Mouse (Mus musculus): Measurements from ENCODE around the gene Abcc9.

The Abcc9 gene

DNA sequence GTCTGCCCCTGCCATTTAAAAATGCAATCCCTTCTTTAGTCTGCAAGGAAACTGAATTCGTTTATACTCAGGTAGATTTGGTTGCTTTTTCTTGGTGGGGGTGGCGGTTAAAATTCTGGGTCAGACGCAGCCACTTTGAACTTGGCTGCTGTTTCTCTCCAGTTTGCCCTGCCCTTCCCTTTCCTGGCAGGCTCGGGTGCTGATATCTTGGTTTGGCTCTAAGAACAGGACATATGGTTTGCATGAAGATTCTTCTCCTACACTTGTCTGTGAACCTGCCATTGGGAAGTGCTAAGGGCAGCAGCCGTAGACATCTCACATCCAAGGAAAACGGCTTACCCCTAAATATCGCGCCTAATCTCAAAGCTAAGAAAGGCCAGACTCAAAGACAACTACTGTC is 89.7 kb downstream of the Abcc9 start:
- 72% methylated on average over 8 of the region's 8 CpGs for WGBS

- WGBS: 65% methylated on average over 9 of the region's 9 CpGs
Measured at GRCm38 (mm10) chr6:142609401-142610373, 92.4 kb downstream of the Abcc9 start.

DNA sequence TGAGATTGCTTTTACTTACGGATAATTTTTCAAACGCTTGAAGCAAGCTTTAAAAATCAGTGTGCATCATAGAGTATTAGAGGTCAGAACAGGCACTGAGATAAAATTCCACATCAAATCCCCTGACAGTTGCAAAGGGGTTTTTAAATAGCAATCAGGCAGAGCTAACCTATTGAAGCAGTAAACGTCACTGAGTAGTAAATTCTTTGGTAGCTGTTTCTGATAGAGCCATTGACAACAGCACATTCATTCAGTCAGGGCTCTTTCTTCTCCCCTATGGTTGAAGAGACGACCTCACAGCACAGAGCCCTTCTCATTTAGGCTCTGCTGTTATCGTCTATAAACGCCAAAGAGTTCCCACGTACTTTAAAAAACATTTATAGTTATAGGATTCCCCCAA is 95.0 kb downstream of the Abcc9 start:
- 75% methylated on average over 7 of the region's 7 CpGs for WGBS

- 85% methylated on average over 6 of the region's 6 CpGs for WGBS
Measured at GRCm38 (mm10) chr6:142602772-142603171, 99.3 kb downstream of the Abcc9 start.

DNA sequence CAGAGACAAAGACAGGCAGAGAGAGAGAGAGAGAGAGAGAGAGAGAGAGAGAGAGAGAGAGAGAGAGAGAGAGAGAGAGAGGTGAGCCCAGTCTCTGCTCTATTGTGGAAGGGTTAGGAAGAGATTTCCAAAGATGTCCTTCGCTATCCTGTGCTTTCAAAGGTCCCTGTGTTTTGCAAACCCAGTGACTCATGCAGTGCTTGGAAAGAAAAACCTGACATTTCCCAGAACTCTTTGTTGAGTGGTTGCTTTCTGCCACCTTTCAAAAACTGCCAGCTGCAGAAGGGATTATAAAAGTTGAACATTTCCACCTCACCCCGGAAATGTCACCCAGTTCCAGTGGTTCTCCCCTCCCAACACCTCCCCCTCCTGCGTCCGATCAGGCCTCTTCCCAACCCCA is 123.3 kb downstream of the Abcc9 start:
- WGBS: 71% methylated on average over 4 of the region's 4 CpGs

DNA sequence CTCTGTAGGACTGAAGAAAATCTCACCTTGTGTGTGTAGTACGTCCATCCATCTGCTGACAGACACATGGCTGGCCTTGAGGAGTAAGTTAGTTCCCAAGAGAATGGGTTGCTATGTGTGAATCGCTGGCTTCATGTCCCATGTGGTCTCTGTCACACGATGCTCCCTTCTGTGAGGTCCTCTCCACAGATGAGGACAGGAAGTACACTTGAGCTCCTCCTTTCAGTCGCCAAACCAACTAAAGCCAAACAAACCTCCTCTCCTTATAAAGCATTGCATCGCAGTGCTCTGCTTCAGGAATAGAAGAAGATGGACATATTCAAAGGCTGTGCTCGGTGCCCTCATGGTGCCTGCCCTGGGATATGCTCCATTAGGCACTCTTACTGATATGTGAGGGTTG is 124.3 kb downstream of the Abcc9 start:
- WGBS: 84% methylated on average over 6 of the region's 6 CpGs

DNA sequence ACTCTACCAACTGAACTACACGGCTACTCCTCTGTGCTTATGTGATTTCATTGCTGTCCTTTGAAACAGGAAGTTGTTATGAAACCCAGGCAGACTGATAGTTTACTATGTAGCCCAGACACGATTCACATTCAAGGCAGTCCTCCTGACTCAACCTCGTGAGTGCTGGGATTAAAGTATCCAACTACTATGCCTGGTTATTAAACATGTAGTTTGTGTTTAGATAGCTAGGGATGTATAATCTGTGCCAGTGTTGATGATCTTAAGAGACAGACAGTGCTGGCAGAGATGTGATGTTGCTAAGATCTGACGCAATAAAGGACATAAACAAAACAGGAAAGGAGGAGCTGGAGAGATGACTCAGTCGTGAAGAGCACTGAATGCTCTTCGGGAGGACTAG is 129.2 kb downstream of the Abcc9 start:
- WGBS: 70% methylated on average over 6 of the region's 6 CpGs

DNA sequence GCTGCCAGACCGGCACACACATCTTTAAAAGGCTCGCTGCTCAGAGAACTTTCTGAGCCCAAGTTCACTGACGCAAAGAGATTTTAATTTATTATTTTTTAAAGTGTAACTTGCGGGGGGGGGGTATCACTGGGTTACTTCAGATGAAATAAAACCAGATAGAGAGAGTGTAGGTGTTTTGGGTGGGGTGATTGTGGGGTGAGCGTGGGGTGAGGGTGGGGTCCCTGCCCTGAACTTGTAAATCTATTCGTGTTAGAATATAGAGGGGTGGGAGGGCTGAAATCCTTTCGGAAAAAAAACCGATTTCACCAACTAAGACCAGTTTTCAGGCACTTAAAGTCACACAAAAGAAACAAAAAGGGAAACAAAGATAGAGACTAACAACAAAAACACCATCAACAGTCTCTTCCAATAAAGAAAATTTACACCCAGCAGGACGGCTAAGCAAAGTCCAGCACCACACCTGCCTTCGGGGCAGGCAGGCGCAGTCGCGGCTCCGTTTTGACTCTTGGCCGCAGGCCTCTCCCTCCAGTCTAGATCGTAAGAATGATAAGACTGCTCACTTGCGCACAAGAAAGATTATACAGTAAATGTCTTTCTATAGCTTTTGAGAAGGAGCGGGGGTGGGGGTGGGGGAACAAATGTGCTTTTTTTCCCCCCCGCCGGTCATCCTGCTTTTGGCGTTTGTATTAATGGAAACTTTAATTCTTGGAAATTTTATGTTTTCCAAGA is 130.3 kb downstream of the Abcc9 start:
- 14% methylated on average over 21 of the region's 21 CpGs for WGBS

- 1% methylated on average over 34 of the region's 34 CpGs for WGBS
Measured at GRCm38 (mm10) chr6:142571055-142571618, 131.0 kb downstream of the Abcc9 start, which contains the start of gene Kcnj8. Kcnj8 (minus strand) TSS chr6:142571614.

- 9% methylated on average over 30 of the region's 30 CpGs for WGBS
Measured at GRCm38 (mm10) chr6:142570046-142570770, 131.9 kb downstream of the Abcc9 start.

- WGBS: 76% methylated on average over 7 of the region's 7 CpGs
Measured at GRCm38 (mm10) chr6:142568713-142569357, 133.3 kb downstream of the Abcc9 start.

DNA sequence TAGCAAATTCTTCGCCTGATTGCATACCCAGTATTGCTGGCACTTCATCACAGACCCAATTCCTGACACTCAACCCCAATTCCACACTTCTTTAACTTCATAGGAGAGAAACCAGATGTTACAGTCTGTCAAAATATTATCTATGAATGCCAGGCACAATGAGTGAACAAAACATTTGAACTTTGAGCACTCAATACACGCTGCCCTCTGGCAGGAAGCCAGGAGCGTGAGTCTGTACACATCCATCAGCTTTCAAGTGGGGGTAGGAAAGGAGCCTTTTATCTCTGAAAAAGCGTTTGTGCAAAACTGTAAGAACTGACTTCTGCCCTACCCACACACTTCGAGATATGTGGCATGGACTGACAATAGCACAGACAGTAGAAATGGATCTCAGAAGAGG is 134.7 kb downstream of the Abcc9 start:
- WGBS: 45% methylated on average over 5 of the region's 5 CpGs

DNA sequence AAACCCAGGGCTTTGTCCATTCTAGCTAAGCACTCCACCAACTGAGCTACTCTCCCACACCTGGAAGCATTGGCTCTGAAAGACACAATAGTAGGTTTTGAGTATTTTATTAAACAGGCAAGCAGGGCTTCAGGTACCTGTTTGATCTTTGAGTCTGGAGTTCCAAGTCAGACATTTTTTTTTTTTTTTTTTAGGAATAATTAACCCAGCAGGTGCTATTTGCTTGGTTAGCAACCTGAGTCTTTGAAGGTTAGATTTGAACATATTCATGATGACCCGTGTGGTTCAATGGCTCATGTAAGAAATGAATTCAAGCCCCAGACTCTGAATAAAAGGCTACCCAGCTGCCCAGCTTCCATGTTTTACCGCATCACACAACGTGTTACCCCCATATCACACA is 137.4 kb downstream of the Abcc9 start:
- WGBS: 92% methylated on average over 3 of the region's 3 CpGs

DNA sequence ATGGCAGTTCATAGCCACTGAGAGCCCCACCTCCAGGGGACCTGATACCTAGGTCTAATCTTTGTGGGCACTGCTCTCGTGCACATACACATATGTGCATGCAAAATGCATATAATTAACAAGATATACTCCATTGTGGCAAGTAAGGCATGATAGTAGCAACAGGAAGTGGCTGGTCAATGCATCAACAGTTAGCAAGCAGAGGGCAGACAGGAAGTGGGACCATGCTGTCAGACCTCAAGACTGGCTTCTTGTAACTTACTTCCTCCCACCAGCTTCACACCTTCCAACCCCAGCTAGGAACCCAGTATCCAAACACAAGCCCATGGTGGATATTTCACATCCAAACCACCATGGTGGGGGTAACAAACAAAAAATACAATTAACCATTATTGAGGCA is 141.0 kb downstream of the Abcc9 start:
- WGBS: 74% methylated on average over 1 of the region's 1 CpGs

GRCm38 (mm10) chr6:142558772-142559679 is 143.1 kb downstream of the Abcc9 start:
- WGBS: 80% methylated on average over 10 of the region's 10 CpGs

GRCm38 (mm10) chr6:142558076-142558475 is 144.0 kb downstream of the Abcc9 start:
- WGBS: 69% methylated on average over 10 of the region's 10 CpGs

DNA sequence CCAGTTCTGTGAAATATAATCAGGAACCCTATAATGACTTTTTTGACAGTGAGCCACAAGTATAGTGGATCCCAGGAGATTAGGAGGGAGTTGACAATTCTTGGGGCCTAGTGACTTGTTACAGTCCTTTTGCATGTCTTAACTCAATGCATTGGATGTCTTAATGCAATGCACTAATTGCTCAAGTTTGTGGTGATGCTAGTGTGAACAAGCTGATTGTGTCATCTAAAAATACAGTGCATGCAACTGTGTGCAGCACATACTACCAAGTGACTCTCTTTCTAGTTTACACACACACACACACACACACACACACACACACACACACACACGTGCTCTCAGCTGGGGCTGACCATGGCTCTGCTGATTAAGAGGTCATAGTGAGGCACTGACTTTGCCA is 146.1 kb downstream of the Abcc9 start:
- WGBS: 83% methylated on average over 1 of the region's 1 CpGs

GRCm38 (mm10) chr6:142551482-142551881 is 150.6 kb downstream of the Abcc9 start:
- WGBS: 64% methylated on average over 4 of the region's 4 CpGs

- 68% methylated on average over 4 of the region's 4 CpGs for WGBS
Measured at GRCm38 (mm10) chr6:142550871-142551270, 151.2 kb downstream of the Abcc9 start.

DNA sequence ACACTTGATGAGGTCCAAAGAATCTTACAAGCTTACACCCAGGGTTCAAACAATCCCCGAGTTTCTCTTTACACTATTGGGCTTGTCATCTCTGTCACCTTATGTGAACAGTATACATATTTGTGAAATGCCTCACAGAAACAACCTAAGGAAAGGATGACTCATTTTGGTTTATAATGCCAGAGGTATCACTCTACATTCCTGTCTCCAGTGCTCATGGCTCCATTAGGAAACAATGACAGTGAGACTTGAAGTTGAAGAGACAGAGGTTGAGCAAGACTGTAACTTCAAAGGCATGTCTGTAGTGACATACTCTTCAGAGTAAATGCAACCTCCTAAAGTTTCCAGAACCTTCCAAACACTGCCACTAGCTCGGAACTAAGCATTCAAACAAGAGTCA is 153.7 kb downstream of the Abcc9 start:
- 94% methylated on average over 2 of the region's 2 CpGs for WGBS

All from cerebral cortex, adult 2 months (tissue).